Mouse (Mus musculus): ENCODE results near the gene Spp1.

The Spp1 gene

DNA sequence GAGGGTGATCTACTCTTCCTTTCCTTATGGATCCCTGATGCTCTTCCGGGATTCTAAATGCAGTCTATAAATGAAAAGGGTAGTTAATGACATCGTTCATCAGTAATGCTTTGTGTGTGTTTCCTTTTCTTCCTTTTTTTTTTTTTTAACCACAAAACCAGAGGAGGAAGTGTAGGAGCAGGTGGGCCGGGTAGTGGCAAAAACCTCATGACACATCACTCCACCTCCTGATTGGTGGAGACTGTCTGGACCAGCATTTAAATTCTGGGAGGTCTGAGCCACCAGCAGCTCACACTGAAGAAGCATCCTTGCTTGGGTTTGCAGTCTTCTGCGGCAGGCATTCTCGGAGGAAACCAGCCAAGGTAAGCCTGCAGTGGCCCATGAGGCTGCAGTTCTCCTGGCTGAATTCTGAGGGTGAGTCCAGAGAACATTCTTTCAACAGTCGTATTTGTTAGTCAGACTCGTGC lies at the start of gene Spp1:
TSS of gene Spp1 (plus strand) at position 284 of the 467 bp plus-strand sequence.
- no peak for DNase-seq (ENCODE audit: low spot score in 2 of 2)

DNA sequence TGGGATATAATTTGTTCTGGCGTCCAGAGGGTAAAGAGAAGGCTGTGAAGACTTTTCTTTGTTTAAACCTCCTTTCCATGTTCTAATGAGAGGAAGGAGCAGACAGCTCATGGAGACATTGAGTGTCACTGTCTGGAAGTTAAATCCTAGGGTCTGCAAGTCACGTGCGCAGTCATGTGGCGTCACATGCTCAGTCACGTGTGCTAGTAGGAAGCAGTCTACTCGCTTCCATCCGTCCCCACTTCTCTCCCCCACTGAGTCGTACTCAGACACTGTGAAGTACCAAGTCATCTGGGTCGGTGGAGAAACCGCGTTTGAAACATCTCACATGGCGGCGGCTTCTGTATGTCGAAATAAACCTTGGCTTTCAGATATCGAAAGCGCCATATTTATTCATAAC lies 49.4 kb upstream of the Spp1 start:
- no peak for DNase-seq (ENCODE audit: low spot score in 2 of 2)

DNA sequence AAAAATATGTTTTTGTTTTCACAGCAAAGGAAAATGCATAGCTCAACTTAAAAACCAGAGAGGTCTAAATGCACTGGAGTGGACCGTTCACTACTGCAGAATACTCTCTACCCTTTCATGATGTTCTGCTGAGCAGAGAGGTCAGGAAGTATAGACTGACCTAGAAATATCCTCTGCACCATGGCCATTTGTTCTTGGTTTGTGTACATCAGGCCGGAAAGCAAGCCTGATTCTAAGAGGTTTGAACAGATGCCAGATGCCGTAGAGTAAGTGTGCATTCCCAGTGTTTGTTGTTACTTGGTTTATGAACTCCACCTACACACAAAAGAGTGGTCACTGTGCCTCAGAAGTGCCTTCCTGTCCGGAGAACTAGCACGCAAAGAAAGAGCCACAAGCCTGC lies 48.0 kb upstream of the Spp1 start:
- DNase-seq (ENCODE audit: low spot score in 2 of 2), result no peak

DNA sequence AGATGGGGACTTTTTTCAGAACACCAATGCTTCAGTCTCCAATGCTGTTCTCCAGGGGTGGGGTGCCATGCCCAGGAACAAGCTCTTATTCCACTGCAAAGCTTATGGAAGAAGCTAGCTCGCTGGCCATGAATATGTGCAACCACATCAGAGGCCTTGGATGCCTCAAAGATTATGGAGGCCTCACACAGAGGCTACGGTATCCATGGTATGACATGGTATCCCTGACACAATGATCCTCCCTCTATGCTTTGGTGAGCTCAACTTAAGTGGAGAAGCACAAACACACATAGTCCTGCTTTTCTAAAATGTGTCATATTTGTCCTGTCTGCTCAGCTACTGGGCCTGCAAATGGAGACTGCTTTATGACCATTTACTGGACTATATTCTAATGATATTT lies 44.0 kb upstream of the Spp1 start:
- no peak for DNase-seq (ENCODE audit: low spot score in 2 of 2)

DNA sequence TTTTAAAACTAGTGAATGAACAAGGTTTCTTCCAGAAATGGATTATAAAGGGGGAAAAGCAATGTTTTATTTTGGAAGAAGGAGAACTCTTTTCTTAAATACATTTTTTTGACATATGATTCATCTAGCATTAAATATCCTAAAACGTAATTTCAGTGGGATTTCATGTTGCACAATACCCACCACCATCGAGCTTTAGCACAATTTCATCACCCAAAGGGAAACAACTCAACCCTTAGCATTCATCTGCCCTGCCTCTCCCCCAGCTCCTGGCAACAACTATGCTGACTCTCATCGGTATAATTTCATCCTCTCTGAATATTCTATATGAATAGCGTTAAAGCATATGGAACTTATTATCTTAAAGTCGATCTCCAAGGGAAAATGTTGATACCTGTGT lies 42.1 kb upstream of the Spp1 start:
- DNase-seq (ENCODE audit: low spot score in 2 of 2), result no peak

DNA sequence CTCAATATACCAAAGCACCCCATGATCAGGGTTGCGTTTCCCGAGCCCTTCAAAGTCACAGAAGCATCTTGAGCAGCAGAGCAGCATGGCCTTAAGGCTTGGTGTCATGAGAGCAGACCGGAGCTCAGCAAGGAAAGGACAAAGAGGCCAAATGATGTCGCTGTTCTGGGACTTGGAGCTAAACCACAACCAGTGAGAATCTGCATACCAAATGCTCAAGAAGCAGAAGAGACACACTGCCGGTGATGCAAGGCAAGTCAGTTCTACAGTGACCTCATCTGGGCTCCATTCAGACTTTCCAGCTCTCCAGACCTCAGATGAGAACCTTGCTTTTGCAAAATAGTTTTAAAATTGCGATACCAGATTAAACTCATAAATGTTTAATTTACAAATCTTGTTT lies 38.6 kb upstream of the Spp1 start:
- no peak for DNase-seq (ENCODE audit: low spot score in 2 of 2)

DNA sequence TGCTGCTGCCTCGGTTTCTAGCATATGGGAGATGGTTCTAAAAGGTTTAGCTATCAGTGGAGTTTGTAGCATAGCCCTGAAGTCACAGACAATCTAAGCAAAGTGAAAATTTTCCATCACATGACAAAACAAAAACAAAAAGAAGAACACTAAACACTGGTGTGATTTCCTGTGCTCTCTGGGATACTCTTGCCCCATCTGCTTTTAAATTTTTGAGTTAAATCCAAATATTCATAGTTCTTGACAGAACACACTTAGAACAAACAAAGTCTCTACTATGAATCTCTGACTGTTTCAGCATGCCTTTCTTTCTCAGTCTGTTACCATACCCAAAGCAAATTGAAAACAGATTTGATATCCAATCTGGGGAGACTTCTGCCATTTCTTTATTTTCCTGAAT lies 36.9 kb upstream of the Spp1 start:
- DNase-seq (ENCODE audit: low spot score in 2 of 2), result no peak

DNA sequence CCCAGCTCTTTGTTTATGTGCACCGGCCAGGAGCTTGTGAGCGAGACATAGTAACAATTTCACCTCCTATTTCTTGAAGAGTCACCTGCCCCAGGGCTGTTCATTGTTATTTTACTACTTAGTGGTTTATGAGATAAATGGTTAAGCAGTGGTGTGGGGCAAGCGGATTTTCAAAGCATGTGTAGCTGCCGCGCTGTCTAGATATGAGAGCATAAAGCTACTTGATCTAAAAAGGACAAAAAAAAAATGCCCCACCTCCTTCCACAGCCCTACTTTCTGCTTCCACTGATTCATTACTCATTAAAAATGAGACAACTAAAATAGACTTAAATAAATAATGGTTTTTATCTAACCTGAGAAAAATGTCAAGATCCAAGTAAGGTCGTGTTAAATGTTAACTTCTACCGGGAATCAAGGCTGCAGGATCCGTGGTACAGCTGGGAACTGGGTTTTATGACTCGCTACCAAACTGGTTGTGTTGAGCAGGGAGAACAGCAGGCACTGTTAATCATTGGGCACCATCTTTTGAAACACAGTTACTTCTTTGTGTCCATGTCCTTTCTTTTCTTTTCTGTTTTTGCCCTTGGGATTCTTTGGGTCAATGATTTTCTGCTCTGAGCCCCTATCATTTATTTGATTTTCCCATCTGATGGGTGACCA lies 35.5 kb upstream of the Spp1 start:
- DNase-seq (ENCODE audit: low spot score in 2 of 2), result no peak

DNA sequence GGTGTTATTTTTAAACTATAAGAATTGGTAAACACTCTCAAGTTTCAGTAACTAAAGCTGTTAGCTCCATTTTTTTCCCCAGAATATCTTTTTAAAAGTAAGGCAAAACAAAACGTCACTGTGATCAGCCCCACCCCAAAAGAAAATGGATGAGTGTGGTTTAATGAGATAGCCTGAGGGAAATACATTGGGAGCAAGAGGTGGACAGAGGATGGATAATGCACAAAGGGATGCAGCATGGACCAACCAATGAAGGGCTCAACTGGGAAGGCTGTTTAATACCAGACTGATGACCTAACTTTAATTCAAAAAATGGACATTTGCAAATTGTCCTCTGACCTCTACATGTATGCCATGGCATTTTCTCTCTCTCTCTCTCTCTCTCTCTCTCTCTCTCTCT lies 34.9 kb upstream of the Spp1 start:
- no peak for DNase-seq (ENCODE audit: low spot score in 2 of 2)

DNA sequence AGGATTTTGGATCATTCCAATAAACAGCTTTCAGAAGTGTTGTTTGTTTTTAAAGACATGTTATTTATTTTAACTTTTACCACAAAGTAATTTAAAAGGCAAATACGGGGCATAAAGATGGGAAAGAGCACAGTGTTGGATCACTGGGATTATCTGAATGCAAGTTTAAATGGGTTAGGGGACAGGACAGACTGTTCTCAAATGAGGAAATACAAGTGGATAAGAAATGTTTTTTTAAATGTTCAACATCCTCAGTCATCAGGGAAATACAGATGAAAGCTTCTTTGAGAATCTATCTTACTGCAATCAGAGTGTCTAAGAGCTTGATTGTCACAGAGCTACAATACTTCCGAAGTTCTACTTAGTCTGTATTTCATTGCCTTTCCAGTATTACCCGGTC lies 32.3 kb upstream of the Spp1 start:
- DNase-seq (ENCODE audit: low spot score in 2 of 2), result no peak

DNA sequence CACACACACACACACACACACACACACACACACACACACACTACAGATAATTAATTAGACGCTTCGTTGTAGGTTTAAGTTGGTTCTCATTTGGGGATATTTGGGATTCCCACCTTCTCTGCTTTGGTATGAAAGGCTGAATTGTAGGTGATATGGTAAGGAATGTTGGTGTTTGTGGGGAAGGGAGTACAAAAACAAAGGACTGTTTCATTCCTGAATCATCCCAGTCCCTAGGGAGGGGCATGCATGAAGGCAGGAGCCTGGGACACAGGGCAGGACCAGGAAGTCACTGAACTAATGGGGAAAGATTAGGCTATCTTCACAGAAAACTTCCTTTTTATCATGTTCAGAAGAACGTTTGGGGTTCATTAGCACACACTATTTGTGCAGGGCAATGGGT lies 31.6 kb upstream of the Spp1 start:
- no peak for DNase-seq (ENCODE audit: low spot score in 2 of 2)

DNA sequence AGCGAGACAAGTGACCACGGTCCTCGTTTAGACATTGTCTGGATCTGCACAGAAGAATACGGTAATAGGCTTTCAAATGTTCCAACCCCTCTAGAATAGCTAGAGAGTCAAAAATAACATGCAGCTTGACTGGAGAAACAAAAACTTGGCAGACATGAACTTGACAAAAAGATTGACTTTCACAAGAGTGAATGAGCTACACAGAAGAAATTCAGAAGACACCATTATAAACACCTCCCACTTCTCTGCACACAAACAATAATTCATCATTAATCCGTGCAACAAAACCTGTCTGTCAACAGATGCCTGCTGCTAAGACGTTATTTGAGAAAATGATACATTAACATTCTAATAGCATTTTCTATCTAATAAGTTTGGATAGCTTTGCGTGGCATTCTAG lies 30.4 kb upstream of the Spp1 start:
- no peak for DNase-seq (ENCODE audit: low spot score in 2 of 2)

DNA sequence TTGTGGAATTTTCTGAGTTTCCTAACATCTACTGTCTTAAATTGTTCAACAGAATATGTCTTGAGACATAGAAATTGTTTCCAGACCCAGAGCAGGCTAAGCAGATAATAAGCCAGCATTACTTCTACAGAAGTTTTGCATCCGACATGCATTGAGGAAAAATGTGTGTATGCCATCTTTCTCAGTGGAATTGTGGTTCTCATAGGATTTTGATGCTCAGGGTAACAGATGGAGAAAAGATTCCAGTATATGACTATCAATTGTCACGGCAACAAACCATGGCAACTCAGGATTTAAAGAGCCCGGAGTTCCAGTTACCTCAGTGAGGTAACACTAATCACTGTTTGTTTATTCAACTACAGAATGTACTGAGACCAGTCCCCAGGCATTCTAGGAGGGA lies 29.9 kb upstream of the Spp1 start:
- DNase-seq (ENCODE audit: low spot score in 2 of 2), result no peak

DNA sequence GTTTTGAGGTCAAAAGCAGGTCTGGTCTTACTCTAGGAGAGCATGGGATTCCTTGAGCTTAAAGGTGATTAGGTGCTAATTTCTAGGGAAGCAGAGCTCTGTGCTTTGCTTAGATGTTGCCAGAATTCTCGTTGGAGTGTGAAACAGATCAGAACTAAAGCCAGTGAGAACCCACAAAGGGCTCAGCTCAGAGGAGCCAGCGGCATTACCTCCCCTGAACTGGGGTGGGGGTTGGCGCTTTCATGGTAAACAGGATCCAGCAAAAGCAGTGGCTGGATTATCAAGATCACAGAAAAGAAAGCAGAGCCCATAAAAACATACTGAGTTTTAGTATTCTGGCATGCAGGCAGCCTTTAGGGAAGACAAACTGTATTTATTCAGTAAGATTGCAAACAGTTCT lies 28.2 kb upstream of the Spp1 start:
- DNase-seq (ENCODE audit: low spot score in 2 of 2), result no peak

DNA sequence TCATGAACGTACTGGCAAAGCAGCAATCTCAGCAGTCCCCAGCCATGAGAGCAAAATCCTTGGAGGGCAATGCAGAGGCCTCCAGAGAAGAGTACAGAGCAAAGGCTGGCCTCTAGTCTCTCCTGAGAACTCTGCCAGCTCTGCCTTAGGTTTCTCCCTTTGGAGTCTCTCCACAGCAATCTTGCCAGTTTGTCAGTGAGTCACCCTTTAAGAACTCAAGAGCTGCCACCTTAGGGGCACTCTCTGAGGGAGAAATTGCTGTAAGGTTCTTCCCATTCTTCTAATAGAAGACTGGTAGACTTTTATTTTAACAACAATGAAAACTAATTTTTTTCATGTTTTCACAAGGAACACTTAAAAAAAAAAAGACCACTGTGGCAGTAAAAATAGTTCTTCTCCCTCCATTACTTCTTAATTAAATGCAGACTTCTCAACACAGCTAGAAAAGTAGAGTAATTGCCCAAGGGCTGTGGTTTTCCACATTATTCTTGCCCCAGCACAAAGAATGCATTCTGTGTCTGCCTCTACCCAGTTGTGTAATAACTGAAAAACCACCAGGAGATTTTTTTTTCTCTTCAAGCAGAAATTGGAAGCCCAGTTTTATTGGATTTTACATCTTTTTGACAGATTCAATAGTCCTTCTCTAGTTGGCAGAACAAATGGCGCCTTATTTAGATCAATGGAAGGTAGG lies 27.2 kb upstream of the Spp1 start:
- DNase-seq (ENCODE audit: low spot score in 2 of 2), result peak in 1 of 2 experiments; percentile 18

DNA sequence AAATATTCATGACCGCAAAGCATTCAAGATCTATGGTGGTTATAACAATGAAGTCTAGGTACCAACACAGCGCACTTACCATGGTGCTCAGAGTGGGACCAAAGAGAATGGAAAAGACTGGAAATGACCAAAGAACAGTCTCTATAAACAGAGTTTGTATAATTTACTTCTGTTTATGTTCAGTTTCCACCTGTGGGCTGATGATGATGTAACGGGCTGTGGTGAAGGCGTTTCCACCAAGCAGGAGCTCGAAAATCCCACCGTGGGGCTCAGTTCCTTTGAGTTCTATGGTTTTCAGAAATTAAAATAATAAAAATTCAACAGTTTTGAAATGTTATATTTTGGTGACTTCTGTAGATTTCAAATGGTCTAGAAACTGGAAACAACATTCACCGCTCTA lies 26.4 kb upstream of the Spp1 start:
- DNase-seq (ENCODE audit: low spot score in 2 of 2), result no peak

DNA sequence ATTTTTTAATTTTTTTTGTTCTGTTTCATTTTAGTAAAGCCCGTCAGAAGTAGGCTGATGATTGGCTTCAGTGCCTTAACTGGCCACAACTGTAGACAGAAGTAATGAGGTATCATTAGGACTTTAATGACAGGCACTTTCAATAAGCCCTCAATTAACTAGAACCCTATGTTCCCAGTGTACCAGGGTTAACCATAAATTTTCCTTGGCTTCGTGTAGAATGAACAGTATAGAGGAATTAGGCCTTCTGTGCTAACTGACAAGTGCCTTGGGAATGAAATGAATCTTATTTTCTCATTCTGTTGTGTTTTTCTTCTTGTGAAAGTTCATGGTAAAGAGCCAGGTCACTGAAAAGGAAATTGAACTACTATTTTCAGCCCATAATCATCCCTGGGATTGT lies 18.9 kb upstream of the Spp1 start:
- DNase-seq (ENCODE audit: low spot score in 2 of 2), result no peak

DNA sequence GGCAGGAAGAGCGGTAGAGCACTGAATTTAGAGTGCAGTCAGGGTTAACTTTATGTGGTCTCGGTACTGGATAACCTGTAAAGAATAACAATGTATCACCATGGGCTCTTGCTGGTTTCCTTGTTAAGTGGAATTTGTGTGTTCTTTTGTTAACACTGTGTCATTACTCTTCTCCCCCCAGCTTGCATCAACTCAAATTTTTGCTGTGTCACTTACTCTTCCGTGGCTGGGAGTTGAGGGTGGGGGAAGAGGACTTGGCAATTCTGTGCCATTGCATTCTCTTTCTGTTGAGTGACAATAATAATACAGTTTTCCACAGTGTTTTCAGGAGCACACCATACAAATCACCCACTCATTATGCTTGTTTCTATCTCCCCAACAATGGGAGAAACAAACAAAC lies 17.9 kb upstream of the Spp1 start:
- no peak for DNase-seq (ENCODE audit: low spot score in 2 of 2)

DNA sequence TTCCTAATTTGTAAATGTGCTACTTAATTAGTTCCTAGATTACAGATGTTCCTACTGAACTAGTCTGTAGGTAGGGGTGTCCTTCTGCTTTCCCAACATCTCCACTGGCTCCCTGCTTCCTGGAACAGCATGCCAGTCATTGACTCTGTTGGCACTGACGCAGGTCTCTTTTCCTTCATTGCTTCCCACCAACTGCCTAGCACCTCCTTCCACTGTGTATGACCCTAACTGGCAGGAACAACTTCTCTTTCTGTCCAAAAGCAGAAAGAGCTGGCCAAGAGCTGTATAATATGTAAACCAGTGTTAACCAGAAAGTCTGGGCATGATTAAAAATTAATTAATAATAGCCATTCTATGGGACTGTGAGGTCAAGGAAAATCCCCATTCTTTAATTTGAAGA lies 17.2 kb upstream of the Spp1 start:
- no peak for DNase-seq (ENCODE audit: low spot score in 2 of 2)

DNA sequence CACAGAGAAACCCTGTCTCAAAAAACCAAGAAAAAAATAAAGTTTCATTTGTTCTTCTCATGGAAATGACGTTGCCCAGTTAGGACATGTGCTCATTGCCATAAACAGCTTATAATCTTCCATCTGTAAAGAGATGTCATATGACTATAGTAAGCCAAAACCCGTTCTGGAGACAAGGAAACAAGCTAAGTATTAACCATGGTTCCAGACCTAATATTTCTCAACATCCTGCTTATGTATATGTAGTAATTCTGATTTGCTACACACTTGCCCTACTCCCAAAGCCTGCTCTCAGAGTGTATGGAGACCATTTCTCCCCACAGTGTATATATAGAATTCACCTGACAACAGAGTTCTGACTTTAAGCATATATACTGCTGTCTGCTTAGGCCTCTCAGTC lies 12.9 kb upstream of the Spp1 start:
- DNase-seq (ENCODE audit: low spot score in 2 of 2), result no peak

DNA sequence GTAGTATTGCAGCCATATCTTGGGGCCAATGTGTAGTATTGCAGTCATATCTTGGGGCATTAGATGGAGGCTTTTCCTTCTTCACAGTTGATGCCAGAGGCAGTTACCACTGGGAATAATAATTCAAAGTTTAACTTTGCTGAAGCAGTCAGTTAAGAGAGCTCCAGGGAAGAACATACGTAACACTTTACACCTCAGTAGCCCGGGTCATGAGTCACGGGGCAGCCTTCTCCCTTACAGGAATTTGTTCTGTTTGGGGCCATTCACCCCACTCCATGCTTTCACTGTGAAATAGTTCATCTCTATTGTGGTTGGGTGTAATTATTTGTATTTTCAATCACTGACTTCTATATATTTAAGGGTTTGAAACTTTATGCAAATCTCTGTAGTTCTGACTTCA lies 11.1 kb upstream of the Spp1 start:
- no peak for DNase-seq (ENCODE audit: low spot score in 2 of 2)

DNA sequence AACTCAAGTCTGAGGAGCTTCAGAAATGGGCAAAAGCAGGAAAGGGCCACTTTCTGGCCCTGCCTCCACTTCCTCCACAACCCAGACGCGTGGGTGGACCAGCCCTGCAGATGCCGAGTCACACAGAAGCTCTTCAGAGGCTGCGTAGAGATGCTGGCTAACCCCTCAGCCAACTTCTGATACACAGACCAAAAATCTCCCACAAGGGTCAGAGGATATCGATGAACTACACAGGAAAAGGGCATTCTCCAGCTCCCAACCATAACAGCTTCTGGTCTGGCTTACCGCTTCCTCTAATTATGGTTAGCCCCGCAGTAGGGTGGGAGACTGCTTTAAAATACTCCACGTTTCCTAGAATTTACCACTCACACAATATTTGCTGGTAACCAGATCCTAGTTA lies 9.0 kb upstream of the Spp1 start:
- DNase-seq (ENCODE audit: low spot score in 2 of 2), result no peak

DNA sequence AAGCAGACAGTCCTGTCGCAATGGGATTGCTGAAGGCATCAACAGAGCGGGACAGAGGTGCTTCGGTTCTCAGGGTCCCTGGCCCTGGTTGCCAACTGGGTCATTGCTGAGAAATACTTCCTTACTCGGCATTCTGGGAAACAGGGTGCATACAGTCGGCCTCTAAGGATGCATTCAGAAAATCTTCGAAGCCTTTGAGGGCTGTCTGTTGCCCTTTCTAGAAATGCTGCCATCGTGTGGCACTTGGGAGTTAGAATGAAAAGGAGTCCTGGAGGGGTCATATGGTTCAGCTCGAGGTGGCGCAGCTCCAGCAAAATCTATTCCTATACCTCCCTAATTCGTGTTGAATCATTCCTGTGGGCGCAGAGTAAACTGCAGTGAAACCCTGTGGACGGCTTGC lies 2.0 kb upstream of the Spp1 start:
- peak; percentile 23 to 26 for DNase-seq (ENCODE audit: low spot score in 2 of 2)
